Mouse (Mus musculus): ENCODE results near the gene Trim11.

DNA sequence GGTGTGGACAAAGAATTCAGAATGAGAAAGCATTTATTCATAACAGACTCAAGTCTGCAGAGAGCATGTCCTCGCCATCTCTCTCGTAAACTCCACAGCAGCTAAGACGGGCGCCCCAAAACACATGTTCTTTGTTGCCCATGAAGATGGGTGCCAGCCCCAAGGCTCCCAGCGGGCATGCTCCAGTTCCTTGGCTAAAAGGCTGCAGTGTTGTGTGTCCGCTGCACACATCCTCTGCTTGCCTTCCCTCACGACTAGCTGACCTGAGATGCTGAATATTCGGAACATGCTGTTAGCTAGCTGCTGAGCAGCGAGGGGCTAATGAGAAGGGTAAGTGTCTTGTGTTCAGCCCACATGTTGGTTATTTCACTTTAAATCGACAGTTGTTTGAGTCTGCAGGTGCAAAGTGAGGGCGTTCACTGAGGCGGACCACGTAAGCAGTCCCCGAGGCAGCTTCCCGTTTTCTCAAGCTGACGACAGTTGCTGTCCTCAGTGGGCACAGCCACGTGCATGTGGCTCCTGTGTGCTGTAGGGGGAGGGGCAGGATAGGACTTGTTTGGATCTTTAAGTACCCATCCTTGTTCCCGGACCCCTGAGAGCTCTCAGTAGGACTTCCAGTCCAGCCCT, 4.7 kb downstream of the Trim11 start:
- TF ChIP-seq POLR2A (IDR thresholded peaks at IDR 0.05; ENCODE audit: low read depth, low read length) (no peak), CTCF (IDR thresholded peaks at IDR 0.05; ENCODE audit: borderline replicate concordance, insufficient read depth, low read length) (no peak)

Measured in embryonic fibroblast, embryonic 13.5 days (primary cell).